Mouse (Mus musculus): ENCODE results near the gene Sema4a.
"Not testable (repeated sequence)": the region's sequence is repeated elsewhere in the genome, so short reads cannot be mapped to it uniquely, and the experiment has no call there.

Gene Sema4a

GRCm38 (mm10) chr3:88428639-88429038 lies 32.3 kb downstream of the Sema4a start:
- DNase-seq (ENCODE audit: low read depth, low spot score): not testable (repeated sequence)

- DNase-seq (ENCODE audit: low read depth, low spot score): no peak
These were observed 33.6 kb downstream of the Sema4a start for GRCm38 (mm10) chr3:88427342-88427905.

GRCm38 (mm10) chr3:88425708-88426420 lies 35.1 kb downstream of the Sema4a start:
- no peak for DNase-seq (ENCODE audit: low read depth, low spot score)

GRCm38 (mm10) chr3:88425330-88425689 lies 35.7 kb downstream of the Sema4a start:
- DNase-seq (ENCODE audit: low read depth, low spot score): no peak

GRCm38 (mm10) chr3:88424605-88425329 lies 36.2 kb downstream of the Sema4a start, which contains the start of gene Slc25a44:
Gene Slc25a44 (minus strand): TSS chr3:88425139.
- DNase-seq (ENCODE audit: low read depth, low spot score): peak; percentile 99

GRCm38 (mm10) chr3:88422020-88422720 lies 38.8 kb downstream of the Sema4a start:
- DNase-seq (ENCODE audit: low read depth, low spot score): no peak

GRCm38 (mm10) chr3:88420771-88421170 lies 40.2 kb downstream of the Sema4a start:
- DNase-seq (ENCODE audit: low read depth, low spot score): no peak

GRCm38 (mm10) chr3:88418016-88418415 lies 43.0 kb downstream of the Sema4a start:
- DNase-seq (ENCODE audit: low read depth, low spot score): no peak

GRCm38 (mm10) chr3:88415668-88416067 lies 45.3 kb downstream of the Sema4a start:
- DNase-seq (ENCODE audit: low read depth, low spot score): no peak

- DNase-seq (ENCODE audit: low read depth, low spot score): no peak
These were observed 48.3 kb downstream of the Sema4a start for GRCm38 (mm10) chr3:88412636-88413035.

- DNase-seq (ENCODE audit: low read depth, low spot score): no peak
These were observed 49.3 kb downstream of the Sema4a start for GRCm38 (mm10) chr3:88411681-88412080.

GRCm38 (mm10) chr3:88410645-88411031 lies 50.3 kb downstream of the Sema4a start:
- DNase-seq (ENCODE audit: low read depth, low spot score): peak; percentile 71

- peak; percentile 96 for DNase-seq (ENCODE audit: low read depth, low spot score)
These were observed 51.0 kb downstream of the Sema4a start, which contains the start of gene Pmf1 for GRCm38 (mm10) chr3:88409741-88410644. Gene Pmf1 (minus strand): TSS chr3:88410331.

GRCm38 (mm10) chr3:88408953-88409352 lies 52.0 kb downstream of the Sema4a start:
- no peak for DNase-seq (ENCODE audit: low read depth, low spot score)

GRCm38 (mm10) chr3:88407529-88407928 lies 53.5 kb downstream of the Sema4a start:
- DNase-seq (ENCODE audit: low read depth, low spot score): no peak

- peak; percentile 88 for DNase-seq (ENCODE audit: low read depth, low spot score)
These were observed 53.9 kb downstream of the Sema4a start for GRCm38 (mm10) chr3:88407090-88407489.

- DNase-seq (ENCODE audit: low read depth, low spot score): no peak
These were observed 57.3 kb downstream of the Sema4a start for GRCm38 (mm10) chr3:88403522-88404230.

GRCm38 (mm10) chr3:88398666-88399065 lies 62.3 kb downstream of the Sema4a start:
- DNase-seq (ENCODE audit: low read depth, low spot score): no peak

- DNase-seq (ENCODE audit: low read depth, low spot score): no peak
These were observed 65.2 kb downstream of the Sema4a start for GRCm38 (mm10) chr3:88395742-88396141.

GRCm38 (mm10) chr3:88395288-88395687 lies 65.7 kb downstream of the Sema4a start:
- DNase-seq (ENCODE audit: low read depth, low spot score): no peak
